Mouse (Mus musculus): ENCODE measurements around the gene Fam163b. TPM values are rescaled to one million over a fixed set of nuclear protein-coding genes. Genes with fewer than 3 reads are reported as not detected.

Fam163b gene
- 1 to 10 TPM; 4.0 to 5.0 TPM for total RNA-seq (2021)
- long read RNA-seq, experiment 1: 0 reads
- long read RNA-seq, experiment 2, partial matches to known transcripts: 0 of 1 reads
- long read RNA-seq, experiment 2, other reads (novel, unspliced or antisense): 0 of 1 reads

- peak; percentile 16 to 21 for DNase-seq (ENCODE audit: low spot score in 2 of 2)
Observed at GRCm38 (mm10) chr2:27141950-27142693, at the start of gene Fam163b. TSS of gene Fam163b (minus strand) at chr2:27142491.

GRCm38 (mm10) chr2:27189994-27190393 is 47.7 kb upstream of the Fam163b start:
- DNase-seq (ENCODE audit: low spot score in 2 of 2): no peak

- DNase-seq (ENCODE audit: low spot score in 2 of 2): no peak
Observed at GRCm38 (mm10) chr2:27187531-27187930, 45.2 kb upstream of the Fam163b start.

GRCm38 (mm10) chr2:27183734-27184133 is 41.4 kb upstream of the Fam163b start:
- DNase-seq (ENCODE audit: low spot score in 2 of 2): no peak

- DNase-seq (ENCODE audit: low spot score in 2 of 2): no peak
Observed at GRCm38 (mm10) chr2:27181907-27182306, 39.6 kb upstream of the Fam163b start.

GRCm38 (mm10) chr2:27179101-27179500 is 36.8 kb upstream of the Fam163b start:
- no peak for DNase-seq (ENCODE audit: low spot score in 2 of 2)

GRCm38 (mm10) chr2:27175696-27176267 is 33.5 kb upstream of the Fam163b start:
- no peak for DNase-seq (ENCODE audit: low spot score in 2 of 2)

- no peak for DNase-seq (ENCODE audit: low spot score in 2 of 2)
Observed at GRCm38 (mm10) chr2:27174242-27174641, 32.0 kb upstream of the Fam163b start.

GRCm38 (mm10) chr2:27166999-27167398 is 24.7 kb upstream of the Fam163b start:
- no peak for DNase-seq (ENCODE audit: low spot score in 2 of 2)

GRCm38 (mm10) chr2:27166074-27166473 is 23.8 kb upstream of the Fam163b start:
- DNase-seq (ENCODE audit: low spot score in 2 of 2): no peak

GRCm38 (mm10) chr2:27164796-27165590 is 22.7 kb upstream of the Fam163b start, which contains the start of gene Dbh:
TSS of gene Dbh (plus strand) at chr2:27165233.
- no peak for DNase-seq (ENCODE audit: low spot score in 2 of 2)

GRCm38 (mm10) chr2:27163851-27164250 is 21.6 kb upstream of the Fam163b start:
- no peak for DNase-seq (ENCODE audit: low spot score in 2 of 2)

GRCm38 (mm10) chr2:27162656-27163055 is 20.4 kb upstream of the Fam163b start:
- DNase-seq (ENCODE audit: low spot score in 2 of 2): no peak

GRCm38 (mm10) chr2:27161526-27161925 is 19.2 kb upstream of the Fam163b start:
- no peak for DNase-seq (ENCODE audit: low spot score in 2 of 2)

- no peak for DNase-seq (ENCODE audit: low spot score in 2 of 2)
Observed at GRCm38 (mm10) chr2:27156596-27156995, 14.3 kb upstream of the Fam163b start.

- DNase-seq (ENCODE audit: low spot score in 2 of 2): no peak
Observed at GRCm38 (mm10) chr2:27154466-27155185, 12.3 kb upstream of the Fam163b start.

- no peak for DNase-seq (ENCODE audit: low spot score in 2 of 2)
Observed at GRCm38 (mm10) chr2:27149457-27149856, 7.2 kb upstream of the Fam163b start.

GRCm38 (mm10) chr2:27146840-27147239 is 4.5 kb upstream of the Fam163b start:
- DNase-seq (ENCODE audit: low spot score in 2 of 2): no peak

GRCm38 (mm10) chr2:27144957-27145356 is 2.7 kb upstream of the Fam163b start:
- DNase-seq (ENCODE audit: low spot score in 2 of 2): no peak

- no peak for DNase-seq (ENCODE audit: low spot score in 2 of 2)
Observed at GRCm38 (mm10) chr2:27138356-27138755, 3.9 kb downstream of the Fam163b start.

GRCm38 (mm10) chr2:27136789-27137188 is 5.5 kb downstream of the Fam163b start:
- DNase-seq (ENCODE audit: low spot score in 2 of 2): no peak

Measured in adrenal gland, postnatal 4 days (tissue).